Mouse (Mus musculus) cerebellum, postnatal 36 days (tissue): ENCODE results near the gene Cfap44.
"Not testable (repeated sequence)": the region's sequence is repeated elsewhere in the genome, so short reads cannot be mapped to it uniquely, and the experiment has no call there.

Experiments
- DNase-seq, 2 experiments: peaks; one replicate each; pipeline ENCODE4 v3.0.0; 2021 to 2022; ENCODE audit warnings: mixed read lengths in 2 of 2

The Cfap44 gene

DNA sequence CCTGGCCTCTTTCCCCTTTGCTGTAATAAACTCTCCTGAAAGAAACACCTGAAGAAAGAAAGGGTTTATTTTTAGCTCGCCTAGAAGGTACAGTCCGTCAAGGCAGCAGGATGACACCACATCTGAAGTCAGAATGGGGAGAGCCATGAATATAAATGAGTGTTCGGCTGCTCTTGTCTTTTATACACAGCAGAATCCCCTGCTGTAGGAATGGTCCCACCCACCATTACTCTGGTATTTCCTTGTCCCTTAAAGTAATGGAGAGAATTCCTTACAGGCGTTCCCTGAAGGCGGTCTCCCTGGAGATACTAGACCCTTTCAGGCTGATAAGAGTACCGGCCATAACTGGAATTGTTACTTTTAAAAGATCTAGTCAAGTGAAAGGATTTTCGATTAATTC lies 35.4 kb downstream of the Cfap44 start:
- no peak for DNase-seq

DNA sequence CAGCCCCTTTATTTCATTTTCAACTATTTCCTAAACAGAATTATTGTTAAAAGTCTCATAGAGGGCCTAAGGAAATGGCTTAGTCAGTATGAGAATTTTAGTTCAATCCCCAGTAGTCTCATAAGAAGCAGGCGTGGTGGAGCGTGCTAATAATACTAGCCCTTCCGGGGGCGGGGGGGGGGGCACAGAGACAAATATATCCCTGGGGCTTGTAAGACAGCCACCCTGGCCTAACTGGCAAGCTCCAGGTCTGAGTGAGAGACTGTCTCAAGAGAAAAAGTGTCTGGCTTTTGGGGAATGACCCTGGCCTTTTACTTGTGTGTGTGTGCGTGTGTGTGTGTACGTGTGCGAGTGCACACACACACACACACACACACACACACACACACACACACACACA lies 40.3 kb downstream of the Cfap44 start:
- DNase-seq: no peak

DNA sequence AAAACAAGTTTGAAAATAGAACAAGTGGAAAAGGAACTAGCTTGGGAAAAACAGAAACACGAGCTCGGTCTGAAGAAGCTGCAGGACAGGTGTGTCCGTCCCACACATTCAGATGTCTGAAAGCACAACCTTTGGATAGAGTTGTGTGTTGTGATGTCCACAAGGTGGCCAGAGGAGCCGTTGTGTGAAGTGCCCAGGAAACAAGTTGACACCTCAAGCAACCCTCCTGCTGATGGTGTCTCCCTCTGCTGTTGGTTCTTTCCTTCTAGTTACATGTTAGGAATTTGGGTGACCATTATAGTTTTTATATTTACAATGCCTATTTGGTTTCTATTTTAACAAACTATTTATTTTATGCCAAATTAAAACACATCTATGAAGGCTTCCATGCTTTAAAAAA lies 40.9 kb downstream of the Cfap44 start:
- DNase-seq: no peak

DNA sequence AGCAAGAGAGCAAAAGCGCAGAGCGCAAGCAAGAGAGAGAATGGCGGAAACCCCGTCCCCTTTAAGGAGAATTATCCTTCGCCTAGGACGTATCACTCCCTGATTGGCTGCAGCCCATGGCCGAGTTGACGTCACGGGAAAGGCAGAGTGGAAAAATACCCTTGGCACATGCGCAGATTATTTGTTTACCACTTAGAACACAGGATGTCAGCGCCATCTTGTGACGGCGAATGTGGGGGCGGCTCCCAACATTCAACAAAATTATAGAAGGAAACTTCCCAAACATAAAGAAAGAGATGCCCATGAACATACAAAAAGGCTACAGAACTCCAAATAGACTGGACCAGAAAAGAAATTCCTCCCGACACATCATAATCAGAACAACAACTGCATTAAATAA lies 47.3 kb downstream of the Cfap44 start:
- not testable (repeated sequence) for DNase-seq

DNA sequence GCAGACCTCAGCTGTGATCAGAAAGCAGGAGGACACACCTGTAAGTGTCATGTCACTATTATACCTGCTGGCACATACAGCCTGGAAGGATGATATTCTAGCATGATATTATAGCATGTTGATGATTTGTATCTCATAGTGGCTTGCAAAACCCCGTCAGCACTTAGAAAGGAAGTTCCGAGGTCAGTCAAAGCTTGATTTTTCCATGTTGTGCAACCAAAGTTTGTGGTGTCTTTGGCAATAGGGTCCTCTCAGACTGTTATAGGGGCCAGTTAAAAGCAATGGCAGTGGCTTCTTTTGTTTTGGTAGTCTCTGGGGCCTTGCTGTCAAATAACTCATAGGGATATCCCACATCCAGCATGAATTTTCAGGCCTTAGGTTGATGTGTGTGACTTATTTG lies 63.3 kb downstream of the Cfap44 start:
- no peak for DNase-seq

DNA sequence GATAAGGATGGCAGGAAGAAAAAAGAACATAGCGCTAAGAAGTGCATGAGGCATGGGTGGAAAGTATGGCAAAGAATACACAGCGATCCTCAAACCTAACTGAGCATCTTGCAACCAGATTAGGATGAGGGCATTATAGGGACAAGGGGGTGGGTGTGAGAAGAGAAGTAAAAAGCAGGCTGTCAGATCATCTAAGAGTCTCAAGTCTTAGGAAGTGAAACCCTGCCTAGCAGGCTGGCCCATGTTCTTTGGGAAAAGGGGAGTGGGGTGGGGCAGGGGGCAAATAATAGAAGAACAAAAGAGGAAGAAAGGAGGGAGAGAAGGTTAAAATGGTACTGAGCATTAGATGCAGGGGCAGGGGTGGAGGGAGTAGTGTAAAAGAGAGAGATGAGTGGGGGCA lies 64.2 kb downstream of the Cfap44 start:
- no peak for DNase-seq

DNA sequence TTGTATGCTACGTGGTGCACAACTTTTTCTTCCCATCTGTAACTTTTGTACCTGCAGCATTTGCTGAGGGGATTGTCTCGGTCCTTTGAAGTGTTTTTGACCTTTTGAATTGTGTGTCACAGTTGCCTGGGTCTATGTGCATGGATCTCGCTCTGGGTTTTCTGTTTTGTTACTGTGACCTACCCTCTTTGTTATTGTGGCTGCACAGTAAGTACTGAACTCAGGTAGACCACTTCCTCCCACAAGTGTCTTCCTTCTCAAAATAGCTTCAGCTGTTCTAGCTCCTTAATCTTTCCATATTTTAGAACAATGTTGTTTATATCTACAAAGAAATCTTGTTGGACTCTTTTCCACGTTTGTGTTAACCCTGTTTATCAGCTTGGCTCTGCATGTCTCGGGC lies 66.3 kb downstream of the Cfap44 start:
- no peak for DNase-seq

DNA sequence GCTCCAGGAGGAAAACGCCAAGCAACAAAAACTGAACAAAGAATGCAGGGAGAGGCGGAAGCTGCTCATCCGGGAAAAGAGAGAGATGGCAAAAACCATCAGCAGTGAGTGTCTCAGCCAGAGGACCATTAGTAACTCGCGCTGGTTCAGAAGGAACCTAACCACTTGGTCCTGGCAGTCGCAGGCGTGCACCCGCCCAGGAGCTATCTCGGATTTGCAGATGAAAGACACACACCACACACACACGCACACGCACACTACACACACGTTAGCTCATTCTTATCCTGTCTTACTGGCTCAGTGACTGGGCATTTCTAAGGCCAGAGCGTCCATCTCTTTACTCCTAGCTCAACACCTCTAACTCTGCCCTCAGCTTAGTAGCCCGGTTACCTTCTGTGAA lies 80.7 kb downstream of the Cfap44 start:
- DNase-seq: no peak

DNA sequence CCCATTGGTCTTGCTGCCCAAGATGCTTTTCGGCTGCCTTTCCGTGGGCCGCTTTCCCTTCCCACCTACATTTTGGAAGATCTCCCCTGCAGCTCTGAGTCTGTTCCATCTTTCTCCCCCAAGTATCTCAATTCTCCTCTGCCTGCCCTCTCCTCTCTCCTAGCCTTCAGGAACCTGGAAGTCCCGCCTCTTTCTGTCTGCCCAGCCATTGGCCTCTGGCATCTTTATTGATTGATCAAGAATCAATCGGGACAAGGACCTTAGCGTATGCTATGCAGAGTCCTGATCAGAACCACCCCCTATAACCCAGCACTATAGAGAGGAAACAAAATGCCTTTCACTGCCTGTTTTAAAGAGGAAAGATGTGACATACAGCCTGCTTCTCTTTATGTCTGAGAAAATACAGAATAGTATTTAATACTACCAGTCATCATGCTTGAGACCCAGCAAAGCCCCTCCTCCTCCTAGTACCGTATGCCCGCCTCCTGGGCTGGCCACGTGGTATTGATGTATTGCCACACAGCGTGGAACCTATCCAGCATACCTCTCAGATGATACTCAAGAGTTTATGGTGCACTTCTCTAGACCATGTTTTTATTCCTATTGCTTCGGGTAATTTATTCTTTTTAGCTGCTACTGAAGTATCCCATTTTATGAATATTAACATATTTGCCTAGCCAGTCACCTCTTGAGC lies 81.2 kb downstream of the Cfap44 start:
- DNase-seq: no peak

DNA sequence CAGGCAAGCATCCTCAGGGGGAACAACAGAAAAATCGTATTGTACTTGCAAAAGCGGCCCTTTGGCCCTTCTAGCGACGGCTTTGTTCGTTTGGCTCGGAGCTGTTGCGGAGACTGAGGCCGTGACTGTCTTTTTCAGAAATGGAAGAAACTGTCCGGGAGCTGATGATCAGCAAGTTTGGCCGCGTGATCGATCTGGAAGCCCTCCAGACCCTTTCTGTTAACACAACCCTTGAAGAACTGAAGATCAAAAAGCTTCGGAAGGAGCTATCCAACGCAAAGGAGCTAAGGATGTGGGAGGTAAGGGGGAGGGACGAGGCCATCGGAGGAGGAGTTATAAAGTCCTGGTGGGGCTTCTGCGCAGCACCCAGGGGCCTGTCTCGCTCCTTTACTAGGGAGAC lies 84.2 kb downstream of the Cfap44 start:
- DNase-seq: peak; percentile 10 to 23

DNA sequence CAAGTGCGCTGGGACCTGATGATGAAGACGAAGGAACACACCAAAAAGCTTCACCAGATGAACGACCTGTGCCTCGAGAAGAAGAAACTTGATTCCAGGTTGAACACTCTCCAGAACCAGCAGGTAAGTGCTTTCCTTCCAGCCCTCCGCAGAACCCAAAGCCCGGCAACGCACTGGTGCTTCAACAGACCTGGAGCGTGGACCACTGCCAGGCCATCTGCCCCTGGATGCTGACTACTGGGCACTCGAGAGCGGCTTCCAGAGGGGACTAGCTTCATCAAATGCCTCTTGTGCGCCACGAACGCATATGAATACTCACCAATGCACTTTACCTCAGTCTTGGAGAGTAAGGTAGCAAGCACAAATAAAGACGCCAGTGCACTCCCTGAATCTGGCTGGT lies 85.3 kb downstream of the Cfap44 start:
- DNase-seq: peak; percentile 91 to 92

DNA sequence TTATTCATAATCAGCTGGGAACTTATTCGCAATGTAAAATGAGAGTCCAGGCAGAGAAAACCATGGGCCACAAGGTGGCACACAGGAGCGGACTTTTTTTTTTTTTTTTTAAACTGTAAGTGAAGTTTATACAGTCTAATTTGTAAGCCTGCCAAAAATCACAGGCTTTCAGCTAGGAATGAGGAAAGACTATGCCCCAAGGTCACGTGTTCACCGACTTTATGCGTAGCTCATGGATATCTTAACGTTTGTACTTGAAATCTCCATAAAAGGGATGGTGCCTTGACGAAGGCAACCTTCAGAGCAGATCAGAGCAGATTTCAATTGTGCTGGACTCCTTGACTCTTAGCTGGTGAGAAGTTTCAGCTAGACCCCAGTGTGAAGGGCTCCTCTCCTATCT lies 86.0 kb downstream of the Cfap44 start:
- peak in 1 of 2 experiments; percentile 31 for DNase-seq

DNA sequence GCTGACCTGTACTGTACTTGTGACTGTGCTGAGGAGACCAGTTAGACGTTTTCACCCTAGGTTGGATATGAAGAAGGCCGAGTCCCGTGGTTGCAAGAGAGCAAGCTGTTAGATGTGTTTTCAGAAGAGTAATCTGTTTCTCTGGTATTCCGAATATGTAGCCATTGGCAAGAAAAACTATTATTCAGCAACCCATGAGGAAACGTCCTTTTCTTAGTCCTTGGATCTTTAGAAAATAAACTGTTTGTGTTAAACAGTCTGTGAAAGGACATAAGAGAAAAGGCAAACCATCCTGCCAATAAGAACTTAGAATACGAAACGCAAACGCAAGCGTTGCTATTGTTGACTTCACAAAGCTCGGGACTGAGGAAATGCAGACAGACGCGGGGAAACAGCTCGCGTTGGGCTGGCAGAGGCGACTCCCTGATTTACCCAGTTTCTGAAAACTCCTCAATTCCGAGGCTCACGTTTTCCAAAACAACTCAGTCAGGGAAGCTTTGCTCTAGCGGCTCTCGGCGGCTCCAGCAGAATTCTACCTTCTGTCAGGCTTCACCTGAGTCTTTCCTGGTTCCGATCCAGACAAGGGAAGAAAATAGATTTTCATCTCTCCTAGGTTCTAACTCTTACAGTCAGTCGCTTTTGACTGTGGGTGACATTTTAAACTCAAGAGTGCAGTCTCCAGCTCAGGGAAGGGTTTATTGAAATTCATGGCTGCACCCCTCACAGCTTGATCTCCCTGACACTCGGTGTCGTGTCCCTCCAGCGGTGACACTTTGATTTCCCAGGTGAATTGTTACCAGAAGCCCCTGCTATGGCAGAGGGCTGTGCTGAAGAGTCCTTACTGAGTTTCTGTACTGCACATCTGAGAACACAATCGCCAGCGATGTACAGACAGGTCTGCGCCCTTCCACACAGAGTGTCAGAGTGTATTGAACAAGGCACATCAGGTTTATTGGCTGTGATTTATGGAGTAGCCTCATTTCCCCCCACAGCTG lies 87.3 kb downstream of the Cfap44 start:
- peak in 1 of 2 experiments; percentile 18 for DNase-seq

DNA sequence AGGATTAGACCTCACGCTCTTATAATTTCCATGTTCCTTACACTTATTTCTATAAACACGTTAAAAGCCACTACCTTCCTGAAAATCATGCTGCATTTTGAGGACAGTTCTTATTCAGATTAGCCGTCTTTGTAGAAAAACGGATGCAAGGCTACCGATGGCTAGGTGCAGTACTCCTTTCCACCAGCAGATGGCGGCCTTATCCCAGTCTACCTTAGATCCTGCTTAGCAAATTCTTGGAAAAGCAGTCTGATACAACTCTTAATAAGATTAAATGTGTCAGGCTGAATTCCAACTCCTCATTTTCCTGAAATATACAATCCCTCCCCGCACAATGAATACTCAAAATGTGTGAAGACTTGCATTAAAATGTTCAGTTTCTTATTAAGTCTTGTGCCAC lies 89.5 kb downstream of the Cfap44 start:
- DNase-seq: peak; percentile 88 to 95

DNA sequence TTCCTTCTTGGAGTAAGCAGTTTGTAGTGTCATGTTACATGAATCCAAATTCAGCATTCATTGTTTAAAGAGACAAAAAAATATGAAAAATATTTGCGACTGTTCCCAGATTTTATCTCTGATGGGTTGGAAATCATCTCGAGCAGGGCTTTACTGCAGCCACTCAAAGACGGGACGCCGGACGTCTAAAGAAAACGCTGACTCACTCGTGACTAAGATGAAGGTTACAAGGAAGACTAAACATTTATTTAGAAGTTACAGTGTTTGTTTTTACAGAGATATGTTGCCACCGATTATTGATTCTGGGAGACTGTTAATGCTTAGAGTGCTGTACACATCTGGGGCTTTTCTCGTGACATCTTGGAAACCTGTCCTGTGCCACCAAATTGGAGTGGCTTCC lies 90.2 kb downstream of the Cfap44 start:
- no peak for DNase-seq

DNA sequence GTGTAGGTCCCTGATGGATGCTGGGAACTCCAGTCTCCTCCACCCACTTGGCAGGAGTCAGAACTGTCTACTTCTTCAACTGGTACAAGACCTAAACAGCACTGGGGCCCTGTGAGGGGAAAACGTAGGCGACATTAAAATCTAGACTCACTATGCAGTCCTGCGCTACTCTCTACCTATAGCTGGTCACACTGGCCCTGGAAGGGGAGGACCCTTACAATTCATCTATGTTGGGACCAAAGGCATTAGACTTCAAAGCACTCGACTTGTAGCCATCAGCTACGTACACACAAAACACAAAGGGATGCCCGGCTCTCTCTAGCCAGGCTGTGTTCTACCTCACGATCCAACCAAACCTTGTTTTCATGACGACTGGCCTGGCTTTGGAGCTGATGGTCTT lies 91.1 kb downstream of the Cfap44 start:
- peak in 1 of 2 experiments; percentile 17 for DNase-seq

DNA sequence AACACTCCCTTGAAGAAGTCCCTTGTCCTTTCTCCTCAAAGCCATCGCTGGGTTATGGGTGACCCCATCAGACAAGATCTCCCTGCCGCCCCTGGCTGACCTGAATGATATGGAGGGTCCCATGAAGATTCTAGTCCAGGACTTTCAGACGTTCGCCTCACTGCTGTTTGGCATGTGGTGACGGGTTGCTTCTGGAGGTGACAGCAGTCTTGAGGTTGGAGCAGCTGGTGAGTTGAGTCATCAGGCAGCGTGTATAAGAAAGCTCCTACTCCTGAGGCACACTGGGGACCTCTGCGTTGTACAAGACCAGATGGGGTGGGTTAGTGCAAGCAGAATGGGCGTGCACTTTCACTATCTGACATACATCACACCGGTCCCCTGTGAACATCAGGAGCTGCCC lies 92.0 kb downstream of the Cfap44 start:
- peak in 1 of 2 experiments; percentile 10 for DNase-seq

DNA sequence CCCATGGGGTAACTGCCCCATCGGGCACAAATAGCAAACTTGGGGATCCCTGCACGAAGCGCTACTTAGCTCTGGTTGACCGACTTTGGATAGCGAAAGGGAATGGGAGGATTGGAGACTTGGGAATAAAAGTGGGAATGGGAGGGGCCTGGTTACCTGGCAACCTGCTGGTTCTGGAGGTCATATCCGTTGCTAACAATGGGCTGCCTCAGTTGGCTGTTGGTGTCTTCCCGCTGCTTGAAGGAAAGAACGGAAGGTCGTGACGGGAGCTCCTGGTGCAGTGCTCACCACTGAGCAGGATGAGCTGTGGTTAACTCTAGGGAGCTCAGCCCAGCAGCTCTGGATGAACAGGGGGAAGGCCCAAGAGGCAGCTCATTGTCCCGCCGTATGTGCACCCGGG lies 92.6 kb downstream of the Cfap44 start:
- no peak for DNase-seq

DNA sequence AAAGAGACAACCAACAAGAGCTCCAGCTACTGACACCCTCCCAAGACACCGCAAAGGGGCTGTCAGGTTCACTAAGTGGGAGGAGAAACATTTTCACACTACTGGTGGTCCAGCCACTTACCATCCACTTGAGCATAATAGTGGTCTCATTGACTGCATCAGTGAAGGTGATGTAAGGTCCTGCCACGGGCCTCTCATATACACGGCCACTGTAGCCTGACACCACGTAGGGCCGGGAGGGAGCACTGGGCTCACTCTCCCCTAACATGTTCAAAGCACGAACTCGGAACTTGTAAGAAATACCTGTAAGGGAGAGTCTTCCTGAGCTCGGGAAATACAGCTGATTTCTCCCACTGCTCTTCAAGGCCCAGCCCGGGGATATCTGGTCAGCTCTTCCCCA lies 96.5 kb downstream of the Cfap44 start:
- DNase-seq: no peak

DNA sequence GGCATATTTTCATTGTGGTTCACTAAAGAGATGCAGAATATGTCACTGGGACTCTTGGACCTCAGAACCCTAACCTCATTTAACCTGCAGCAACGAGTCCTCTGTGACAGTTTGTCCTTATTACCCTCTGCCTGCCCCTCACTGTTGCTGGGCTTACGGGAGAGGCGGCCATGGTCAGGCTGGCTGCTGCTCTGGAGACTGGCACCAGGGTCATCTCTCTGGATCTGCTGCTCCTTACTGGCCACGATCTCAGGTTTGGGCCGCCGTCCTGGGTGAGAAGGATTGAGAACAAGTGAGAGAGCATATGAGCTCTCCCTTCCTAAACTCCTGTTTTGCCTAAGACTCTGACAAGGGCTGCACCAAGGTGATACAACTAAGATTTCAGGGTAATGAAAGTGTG lies 97.6 kb downstream of the Cfap44 start:
- no peak for DNase-seq

DNA sequence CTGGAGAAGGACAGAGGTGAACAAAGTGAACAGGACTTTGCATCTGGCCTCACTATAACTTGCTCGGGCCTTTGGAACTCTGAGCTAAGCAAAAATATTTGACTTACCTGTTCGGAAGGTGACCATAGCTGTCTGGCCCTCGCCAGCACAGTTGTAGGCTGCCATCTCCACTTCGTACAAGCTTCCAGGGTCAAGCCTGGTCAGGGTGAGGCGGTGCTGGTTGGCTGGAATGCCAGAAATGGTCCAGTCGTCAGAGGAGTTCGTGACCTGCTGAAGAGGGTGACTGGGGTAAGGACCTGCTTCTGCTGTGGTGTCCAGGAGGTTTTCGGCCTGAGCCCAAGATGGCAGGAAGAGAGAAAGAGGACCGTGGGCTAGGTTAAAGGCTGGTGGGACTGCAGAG lies 98.1 kb downstream of the Cfap44 start:
- DNase-seq: no peak

DNA sequence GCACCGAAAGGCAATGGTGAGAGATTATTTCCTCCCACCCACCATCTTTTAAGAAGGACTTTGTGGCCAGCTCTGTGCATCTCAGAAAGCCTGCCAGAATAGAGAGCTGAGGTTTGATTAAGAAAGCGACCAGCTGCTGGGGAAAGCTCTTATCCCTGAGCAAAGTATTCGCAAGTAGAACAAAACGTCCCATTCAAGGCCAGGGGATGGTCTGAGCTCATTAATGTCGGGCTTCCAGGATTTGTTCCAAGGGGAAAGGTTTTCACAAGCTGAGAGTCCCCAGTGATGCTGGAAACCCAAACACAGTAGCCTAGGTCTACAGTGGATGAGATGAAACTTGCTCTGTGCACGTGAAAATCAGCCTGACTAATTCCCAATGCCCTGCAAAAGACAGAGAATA lies 99.3 kb downstream of the Cfap44 start:
- no peak for DNase-seq

DNA sequence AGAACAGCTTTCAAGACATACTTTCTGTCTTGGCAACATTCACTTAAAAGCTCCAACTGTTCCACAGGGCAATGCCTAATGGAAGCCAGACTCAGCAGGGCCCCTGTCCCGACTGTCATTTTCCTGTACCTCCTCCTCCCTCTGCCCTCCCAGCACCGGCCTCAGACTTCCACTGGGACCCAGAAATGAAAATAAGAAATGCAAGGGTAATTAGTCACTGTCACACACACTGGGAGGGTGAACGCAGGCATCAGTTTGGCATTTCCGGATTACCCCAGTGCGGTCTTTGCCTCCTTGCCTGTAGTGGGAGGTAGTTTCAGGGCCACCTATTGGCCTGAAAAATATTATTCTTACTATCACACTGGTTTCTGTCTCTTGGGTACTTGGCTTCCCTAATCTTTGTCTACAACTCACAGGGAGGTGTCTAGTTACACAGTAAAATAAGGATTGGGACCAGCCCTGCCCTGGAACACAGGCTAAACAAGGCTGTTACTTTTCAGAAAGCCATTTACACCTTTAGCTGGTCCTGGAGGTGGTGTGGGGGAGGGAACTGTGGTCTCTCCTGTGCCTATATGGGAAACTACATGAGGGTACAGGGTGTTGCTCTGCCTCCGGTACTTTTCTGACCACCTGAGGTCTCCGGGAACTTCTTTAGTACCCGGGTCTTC lies 100.0 kb downstream of the Cfap44 start:
- peak; percentile 77 for DNase-seq
